Mouse (Mus musculus): ENCODE data around the gene Gm3336. TPM values are rescaled to one million over a fixed set of nuclear protein-coding genes. Genes with fewer than 3 reads are reported as not detected.
A peak's percentile ranks its signal among the peaks of the same experiment; 100 is the strongest.

The Gm3336 gene
- total RNA-seq, 2 experiments from 2014 or later, result not detected

DNA sequence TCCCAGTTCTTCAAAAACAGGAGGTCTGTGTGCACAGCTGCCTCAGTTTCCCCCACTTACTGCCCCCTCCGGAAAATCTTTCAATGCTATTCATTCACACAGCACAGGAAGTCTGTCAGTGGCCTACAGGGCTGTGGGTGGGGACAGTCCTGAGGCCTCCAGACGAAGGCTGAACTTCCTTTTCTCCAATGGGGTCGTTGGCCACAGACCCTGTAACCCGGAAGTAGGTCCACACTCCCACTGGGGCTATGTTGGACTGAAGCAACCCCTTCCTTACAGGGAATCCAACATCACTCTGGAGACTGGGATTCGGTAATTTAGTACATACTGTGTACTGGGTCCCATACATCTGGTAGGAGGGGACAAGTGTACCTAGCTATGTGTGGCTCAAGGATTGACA is 24.7 kb upstream of the Gm3336 start:
- no peak for DNase-seq (ENCODE audit: extremely low spot score in 1 of 2, low spot score in 1 of 2)

DNA sequence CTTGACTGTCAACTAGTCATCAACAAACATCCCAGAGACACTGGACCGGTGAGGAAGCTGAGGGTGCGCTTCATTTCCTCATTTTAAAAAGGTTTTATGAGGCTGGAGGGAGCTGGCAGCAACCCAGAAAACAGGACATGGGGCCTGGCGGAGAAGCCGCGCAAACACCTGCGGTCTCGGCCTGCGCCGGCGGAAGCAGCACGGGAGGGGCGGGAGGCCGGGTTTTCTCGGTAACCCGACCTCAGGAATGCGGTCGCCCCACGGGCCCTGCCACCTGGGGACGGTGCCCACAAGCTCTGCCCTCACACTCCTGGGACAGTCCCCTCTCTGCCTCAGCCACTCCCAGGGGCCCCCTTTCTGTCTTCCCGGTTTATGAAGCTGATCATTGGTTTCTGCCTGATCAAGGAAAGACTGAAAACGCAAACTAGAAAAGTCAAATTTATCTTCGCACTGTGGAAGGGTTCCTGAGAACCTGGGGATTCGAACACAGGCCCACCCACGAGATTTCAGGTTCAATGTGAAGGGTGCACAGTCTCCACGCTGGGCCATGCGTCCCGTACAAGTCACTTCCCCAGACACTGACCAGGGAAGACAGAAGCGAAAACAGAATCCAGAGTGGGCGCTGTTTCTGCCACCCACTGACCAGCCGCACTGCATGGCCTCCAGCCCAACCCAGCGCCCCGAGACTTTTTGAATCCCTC is 22.9 kb upstream of the Gm3336 start:
- DNase-seq (ENCODE audit: extremely low spot score in 1 of 2, low spot score in 1 of 2), result no peak

DNA sequence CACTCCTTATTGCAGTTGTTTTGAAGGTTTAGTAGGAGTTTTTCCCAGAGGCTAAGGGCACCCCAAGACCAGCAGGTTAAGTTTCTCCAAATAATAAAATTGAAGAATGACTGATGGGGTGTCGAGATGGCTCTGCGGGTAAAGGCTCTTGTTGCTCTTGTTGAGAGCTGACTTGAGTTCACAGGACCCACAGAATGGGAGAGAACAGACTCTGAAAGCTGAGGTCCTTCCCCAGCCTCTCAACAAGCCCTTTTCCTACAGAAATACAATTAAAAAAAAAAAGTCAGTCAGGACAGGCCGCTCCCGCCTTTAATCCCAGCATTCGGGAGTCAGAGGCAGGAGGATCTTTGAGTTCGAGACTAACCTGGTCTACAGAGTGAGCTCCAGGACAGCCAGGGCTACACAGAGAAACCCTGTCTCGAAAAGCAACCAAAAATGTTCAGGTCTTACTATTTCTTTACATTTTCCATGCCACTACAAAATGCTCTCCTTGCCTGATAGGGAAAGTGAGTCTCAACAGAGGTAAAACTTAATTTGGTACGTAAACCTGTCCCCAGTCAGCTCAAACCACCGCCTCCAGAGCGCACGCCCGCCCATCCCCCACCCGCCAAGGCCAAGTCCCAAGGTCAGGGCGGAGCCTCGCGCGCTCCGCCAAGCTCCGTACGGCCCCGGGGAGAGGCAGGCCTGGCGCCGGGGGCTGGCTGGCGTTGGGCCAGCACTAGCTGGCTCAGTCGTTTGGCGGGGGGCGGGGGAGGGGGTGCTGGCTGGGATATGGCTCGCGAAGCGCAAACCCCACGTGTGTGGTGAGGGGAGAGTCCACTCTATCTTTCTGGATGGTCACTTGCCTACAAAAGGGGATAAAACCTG is 22.1 kb upstream of the Gm3336 start:
- DNase-seq (ENCODE audit: extremely low spot score in 1 of 2, low spot score in 1 of 2), result peak in 1 of 2 experiments; percentile 40

DNA sequence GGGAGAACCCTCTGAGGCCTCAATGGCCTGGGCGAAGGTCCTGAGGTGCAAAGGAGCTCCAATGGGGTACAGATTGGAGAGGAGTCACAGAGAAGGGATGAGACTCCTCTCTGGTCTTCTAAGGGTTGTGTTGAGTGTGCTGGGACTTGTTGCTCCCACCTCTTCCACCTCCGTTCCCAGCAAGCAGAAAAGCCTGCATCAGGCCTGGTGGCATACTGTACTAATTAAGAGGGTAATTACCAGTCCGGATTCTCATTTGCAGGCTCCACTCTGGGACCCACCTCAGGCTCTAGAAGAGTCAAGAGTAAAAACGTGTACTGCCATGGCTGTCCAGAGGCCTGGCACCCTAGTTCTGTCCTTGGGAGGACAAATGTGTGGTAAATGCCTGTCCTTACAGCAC is 21.4 kb upstream of the Gm3336 start:
- DNase-seq (ENCODE audit: extremely low spot score in 1 of 2, low spot score in 1 of 2), result no peak

DNA sequence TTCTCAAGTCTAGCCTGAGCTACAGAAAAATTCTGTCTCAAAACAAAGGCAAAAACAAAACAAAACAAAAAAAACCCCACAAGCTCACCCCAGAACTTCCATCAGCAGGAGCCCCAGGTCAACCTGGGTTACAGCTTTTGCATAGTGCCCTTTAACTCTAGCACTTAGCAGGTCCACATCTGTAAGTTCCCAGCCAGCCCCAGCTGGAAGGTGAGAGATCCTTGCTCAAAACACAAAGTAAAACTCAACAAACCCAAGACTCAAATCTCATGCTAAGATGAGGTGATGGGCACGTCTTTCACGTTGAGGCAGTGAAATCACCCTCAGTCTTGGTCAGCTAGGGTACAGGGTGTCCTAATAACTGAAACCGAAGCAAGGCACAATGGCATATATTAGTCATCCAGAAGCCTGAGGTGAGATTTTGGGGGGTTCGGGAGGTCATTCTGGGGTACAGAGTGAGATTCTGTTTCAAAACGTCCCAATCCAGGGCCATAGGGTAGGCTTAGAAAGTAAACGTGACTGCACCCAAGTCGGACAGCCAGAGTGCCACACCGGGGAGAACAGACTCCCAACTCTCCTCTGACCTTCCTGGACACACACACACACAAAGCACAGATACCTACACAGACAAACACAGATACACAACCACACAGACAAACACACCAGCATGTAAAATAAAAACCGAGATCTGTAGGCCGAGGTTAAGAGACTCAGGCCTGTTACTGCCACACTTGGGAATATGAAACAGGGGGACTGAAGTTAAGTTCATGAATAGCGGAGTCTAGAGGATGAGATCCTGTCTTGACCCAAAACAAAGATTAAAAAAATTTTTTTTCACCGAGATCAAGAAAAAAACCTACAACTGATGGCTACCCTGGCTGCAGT is 20.7 kb upstream of the Gm3336 start:
- no peak for DNase-seq (ENCODE audit: extremely low spot score in 1 of 2, low spot score in 1 of 2)

DNA sequence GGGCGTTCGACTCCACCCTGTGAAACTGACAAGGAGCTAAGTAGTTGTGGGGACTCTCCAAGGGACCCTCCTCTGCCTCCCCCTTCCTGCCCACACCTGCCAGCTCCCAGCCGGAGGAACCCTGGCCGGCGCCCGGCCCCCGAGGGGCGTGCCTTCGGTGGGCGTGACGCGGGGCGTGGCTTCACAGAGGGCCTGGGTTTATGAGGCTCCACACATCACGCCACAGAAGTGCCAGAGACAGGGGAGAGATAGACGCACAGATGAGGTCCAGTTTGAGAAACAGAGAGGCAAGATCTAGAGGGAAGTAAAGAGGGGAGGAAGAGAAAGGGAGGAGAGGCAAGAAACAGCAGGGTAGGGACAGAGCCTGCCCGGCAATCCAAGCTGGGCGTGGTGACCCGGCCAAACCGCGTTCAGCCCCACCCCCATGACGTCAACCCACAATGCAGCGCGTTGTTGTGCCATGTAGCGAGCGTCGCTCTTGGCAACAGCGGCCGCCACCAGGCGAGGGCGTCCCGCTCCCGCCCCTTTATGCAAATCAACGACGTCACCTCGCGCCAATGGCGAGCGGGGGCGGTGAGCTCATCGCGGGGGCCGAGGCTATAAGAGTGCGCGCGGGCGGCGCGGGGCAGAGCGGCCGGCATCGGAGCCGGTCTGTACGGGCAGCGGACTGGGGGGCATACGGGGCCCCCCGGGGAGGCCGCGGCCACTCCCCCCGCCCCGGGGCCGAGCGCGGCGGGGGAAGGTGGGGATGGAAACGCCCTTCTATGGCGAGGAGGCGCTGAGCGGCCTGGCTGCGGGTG is 19.8 kb upstream of the Gm3336 start, which contains the start of gene Jund:
Gene Jund, plus strand, starts transcription at position 640 of the 800 bp plus-strand sequence.
- DNase-seq (ENCODE audit: extremely low spot score in 1 of 2, low spot score in 1 of 2), result peak; percentile 96 to 98

DNA sequence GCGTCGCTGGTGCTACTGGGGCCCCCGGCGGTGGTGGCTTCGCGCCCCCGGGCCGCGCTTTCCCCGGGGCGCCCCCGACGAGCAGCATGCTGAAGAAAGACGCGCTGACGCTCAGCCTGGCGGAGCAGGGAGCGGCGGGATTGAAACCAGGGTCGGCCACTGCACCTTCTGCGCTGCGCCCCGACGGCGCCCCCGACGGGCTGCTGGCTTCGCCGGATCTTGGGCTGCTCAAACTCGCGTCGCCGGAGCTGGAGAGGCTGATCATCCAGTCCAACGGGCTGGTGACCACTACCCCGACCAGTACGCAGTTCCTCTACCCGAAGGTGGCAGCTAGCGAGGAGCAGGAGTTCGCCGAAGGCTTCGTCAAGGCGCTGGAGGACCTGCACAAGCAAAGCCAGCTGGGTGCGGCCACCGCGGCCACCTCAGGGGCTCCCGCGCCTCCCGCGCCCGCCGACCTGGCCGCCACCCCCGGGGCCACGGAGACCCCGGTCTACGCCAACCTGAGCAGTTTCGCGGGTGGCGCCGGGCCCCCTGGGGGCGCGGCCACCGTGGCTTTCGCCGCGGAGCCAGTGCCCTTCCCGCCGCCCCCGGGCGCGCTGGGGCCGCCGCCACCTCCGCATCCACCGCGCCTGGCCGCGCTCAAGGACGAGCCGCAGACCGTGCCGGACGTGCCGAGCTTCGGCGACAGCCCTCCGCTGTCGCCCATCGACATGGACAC is 19.1 kb upstream of the Gm3336 start:
- peak in 1 of 2 experiments; percentile 52 for DNase-seq (ENCODE audit: extremely low spot score in 1 of 2, low spot score in 1 of 2)

DNA sequence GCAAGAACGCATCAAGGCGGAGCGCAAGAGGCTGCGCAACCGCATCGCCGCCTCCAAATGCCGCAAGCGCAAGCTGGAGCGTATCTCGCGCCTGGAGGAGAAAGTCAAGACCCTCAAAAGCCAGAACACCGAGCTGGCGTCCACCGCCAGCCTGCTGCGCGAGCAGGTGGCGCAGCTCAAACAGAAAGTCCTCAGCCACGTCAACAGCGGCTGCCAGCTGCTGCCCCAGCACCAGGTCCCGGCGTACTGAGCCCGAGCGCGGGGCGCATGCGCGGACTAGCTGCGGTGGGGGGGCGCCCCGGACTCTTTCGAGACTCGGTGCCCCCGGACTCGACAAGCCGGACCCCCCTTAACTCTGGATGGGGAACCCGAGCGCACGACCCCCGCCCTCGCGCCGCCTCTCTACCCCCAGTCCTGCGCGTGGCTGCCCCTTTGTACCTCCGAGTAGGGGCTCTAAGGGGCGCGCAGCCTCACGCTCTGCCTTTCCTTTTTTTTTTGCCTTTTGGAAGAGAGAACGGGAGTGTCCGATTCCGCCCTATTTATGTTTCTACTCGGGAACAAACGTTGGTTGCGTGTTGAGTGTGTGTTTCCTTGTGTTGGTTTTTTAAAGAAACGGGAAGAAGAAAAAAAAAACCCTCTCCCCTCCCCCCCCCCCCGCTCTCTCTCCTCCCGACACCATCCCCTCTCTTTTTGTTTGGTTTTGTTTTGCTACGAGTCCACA is 18.3 kb upstream of the Gm3336 start:
- DNase-seq (ENCODE audit: extremely low spot score in 1 of 2, low spot score in 1 of 2), result peak; percentile 69 to 76

DNA sequence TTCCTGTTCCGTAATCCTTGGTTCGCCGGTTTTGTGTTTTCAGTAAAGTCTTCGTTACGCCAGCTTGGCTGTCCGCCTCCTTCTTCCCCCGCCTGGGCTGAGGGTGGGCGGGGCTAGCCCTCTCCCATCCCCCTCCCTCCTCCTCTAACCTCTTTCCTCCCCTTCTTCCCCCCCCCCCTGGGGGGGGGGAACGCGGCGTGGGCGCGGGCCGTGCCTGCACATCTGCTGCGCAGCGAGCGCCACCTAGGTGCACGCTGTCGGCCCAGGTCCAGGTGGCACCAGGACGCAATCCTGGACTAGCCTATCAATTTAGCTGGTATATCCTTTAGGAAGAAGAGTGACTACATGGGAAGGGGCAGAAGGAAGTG is 17.8 kb upstream of the Gm3336 start:
- DNase-seq (ENCODE audit: extremely low spot score in 1 of 2, low spot score in 1 of 2), result peak; percentile 68 to 70

DNA sequence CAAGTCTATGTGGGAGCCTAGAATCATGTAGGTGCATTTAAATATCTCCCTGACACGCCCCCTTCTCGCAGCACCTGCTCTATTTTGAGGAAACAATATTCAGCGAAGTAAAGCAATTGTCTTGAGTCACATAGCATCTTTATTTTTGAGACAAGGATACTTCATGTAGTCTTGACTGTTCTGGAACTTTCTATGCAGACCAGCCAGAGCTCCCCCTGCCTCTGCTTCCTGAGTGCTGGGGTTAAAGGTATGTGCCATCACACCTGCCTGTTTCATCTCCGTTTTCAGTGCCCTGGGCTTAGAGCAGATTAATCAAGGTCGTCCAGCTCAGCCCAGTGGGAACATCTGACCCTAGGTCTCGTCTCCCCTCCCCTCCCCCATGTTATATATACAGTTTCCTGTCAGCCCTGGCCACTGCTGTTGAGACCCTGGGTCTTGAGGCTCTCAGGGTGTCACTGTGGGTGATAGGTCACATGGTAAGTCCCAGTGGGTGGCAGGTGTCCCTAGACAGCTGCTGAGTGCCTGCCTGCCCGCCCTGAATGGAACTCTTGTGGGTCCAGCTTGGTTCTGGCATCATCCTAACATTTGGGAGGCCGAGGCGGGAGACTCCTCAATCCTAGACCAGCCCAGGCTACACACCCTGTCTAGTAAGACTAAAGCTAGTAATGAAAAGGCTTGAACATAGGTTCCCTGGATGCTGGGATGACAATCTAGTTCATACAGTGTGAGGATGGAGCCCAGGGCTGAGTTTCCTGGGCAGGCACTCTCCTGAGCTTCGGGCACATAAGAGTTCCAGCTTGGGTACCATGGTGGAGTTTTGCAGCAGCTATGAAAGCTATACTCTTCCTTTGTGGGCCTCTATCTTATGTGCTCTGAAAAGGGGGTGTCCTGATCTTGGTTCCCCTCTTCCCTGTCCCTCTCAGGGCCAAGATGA is 17.0 kb upstream of the Gm3336 start:
- no peak for DNase-seq (ENCODE audit: extremely low spot score in 1 of 2, low spot score in 1 of 2)

DNA sequence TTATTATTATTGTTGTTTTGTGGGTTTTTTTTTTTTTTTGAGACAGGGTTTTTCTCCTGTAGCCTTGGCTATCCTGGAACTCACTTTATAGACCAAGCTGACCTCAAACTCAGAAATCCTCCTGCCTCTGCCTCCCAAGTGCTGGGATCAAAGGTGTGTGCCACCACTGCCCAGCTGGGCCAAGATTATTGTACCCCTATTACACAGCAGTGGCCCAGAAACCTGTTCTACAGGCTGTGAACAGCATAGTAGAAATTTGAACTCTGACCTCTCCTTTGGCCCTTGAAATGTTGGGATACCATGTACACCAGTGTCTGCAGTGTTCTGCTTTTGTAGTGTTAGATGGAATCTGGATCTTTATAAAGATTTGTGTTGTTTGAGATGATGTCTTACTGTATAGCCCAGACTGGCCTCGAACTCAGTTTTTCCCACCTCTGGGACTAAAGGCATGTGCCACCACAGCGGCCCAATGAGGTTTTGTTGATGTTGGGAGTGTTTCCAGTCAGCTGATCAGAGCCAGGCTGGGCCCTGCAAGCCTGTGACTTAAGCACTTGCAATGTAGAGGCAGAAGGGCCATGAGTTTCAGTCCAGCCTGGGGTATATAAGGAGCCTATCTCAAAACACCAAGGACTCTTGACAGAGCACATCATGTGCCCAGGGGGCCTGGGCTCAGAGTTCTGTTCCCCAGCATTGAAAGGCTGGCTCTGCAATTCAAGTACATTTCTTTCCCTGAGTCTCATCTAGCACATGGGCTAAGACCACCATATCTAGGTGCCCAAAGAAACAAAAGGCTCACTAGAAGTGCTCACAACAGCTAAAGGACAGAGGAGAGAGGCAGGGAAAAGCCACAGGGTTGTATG is 16.1 kb upstream of the Gm3336 start:
- no peak for DNase-seq (ENCODE audit: extremely low spot score in 1 of 2, low spot score in 1 of 2)

DNA sequence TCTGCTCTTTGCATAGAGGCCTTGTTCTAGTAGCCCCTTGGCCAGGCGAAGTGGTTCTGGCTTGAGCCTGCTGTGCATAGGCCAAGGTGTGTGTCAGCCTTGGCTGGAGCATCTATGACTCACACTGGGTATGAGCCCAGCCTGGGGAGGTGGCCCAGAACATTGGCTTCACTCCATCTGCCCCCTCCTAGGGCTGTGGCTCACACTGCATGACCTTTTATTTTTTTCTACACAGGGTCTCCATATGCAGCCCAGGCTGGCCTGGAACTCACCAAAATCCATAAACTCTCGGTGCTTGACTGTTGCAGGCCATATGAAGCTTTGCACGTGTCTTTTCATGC is 15.5 kb upstream of the Gm3336 start:
- DNase-seq (ENCODE audit: extremely low spot score in 1 of 2, low spot score in 1 of 2), result peak in 1 of 2 experiments; percentile 30

DNA sequence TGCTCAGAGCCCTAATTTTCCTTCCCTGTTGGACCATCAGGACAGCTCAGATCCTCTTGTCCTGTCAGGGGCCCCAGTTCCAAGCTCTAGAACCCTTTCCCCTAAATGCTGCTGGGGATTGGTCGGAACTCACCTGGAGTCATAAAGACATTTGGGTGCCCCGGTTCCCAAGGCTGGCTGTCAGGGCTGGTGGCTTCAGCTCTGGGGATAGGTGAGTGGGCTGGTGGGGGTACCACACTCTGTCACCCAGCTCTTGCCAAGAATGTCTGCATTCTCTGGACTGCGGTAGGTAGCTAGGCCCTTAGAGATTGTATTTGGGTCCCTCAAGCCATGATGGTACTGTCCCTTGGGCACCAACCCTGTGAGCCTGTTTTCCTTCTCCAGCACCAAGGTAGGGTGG is 15.1 kb upstream of the Gm3336 start, which contains the start of gene Iqcn:
Gene Iqcn, plus strand, starts transcription at position 171 of the 400 bp plus-strand sequence.
- DNase-seq (ENCODE audit: extremely low spot score in 1 of 2, low spot score in 1 of 2), result no peak

DNA sequence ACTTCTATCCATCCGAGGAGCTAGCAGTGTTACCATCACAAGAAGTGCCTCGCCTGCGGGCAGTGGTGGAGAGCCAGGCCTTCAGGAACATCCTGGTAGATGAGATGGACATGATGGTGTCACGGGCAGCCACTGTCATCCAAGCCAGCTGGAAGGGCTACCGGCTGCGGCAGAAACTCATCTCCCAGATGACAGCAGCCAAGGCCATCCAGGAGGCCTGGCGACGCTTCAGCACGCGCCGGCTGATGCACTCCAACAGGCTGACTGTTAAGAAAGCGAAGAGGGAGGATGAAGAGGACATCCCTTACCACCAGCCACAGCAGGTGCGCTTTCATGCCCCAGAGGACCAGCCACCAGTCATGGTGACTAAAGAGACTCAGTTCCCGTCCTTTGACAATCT is 10.1 kb upstream of the Gm3336 start:
- no peak for DNase-seq (ENCODE audit: extremely low spot score in 1 of 2, low spot score in 1 of 2)

DNA sequence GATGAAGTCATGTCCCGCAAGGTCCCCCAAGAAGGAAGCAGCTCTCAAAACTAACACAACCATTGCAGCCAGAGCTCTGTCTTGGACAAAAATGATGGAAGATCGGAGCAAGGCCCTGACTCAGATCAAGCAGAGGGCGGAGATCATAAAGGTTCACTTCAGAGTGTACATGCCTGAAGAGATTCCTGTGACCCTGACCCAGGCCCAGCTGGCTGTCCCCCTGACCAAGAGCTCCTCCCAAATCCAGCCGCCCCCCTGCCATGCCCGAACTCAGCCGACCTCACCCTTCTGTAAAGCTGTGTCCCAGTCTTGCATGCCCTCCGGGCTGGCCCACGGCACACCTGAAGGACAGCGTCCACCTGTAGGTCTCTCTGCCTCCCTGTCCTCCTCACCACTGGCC is 8.5 kb upstream of the Gm3336 start:
- DNase-seq (ENCODE audit: extremely low spot score in 1 of 2, low spot score in 1 of 2), result no peak

DNA sequence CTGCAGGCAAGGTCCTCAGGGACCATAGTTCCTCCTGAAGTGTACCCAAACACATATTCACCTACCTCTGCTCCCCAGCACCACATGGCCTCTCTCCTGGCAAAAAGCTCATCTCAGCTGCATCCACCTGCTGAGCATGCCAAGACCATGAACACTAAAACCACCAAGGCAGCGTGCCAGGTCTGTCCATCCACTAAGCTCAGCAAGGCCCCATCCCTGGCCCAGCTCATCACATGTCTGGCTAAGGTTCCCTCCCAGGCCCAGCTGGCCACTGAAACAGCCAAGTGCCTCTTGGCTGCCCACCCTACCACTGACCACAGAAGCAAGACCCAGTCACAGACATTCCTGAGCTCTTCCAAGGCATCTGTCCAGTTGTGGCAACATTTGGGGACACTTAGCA is 8.0 kb upstream of the Gm3336 start:
- DNase-seq (ENCODE audit: extremely low spot score in 1 of 2, low spot score in 1 of 2), result no peak

DNA sequence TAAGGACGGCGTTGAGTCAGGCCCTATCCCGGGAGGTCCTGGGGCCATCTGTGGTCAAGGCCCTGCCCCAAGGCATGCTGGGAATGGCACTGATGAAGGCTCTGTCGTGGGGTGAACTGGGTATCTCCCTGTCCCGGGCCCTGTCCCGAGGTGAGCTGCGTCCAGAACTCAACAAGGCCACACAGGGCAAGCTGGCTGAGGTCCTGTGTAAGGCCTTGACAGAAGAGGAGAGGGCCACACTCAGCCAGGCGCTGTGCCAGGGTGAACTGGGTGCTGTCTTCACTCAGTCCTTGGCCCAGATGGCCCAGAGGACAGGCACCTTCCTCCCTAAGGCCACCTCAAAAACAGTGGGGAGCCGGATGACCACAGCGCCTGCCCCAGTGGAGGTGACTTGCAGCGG is 7.3 kb upstream of the Gm3336 start:
- DNase-seq (ENCODE audit: extremely low spot score in 1 of 2, low spot score in 1 of 2), result no peak
